Mouse (Mus musculus) megakaryocyte, embryonic 14.5 days (primary cell): ENCODE measurements around the gene Sdccag8. TPM values are rescaled to one million over a fixed set of nuclear protein-coding genes. Genes with fewer than 3 reads are reported as not detected.

Source experiments
- H3K27me3 ChIP-seq: replicated peaks from 2 replicates; pipeline ENCODE3; 2012; ENCODE audit warnings: inconsistent platforms
- H3K36me3 ChIP-seq: replicated peaks from 2 replicates; pipeline ENCODE3; 2012; ENCODE audit warnings: low read length, inconsistent platforms, mixed read lengths
- H3K4me1 ChIP-seq: 2 replicates; pipeline ENCODE4 v1.6.1; 2012; ENCODE audit warnings: inconsistent platforms
- H3K4me3 ChIP-seq: replicated peaks from 2 replicates; pipeline ENCODE3; 2012; ENCODE audit warnings: moderate library complexity, mild to moderate bottlenecking, inconsistent platforms
- H3K9me3 ChIP-seq: 2 replicates; pipeline ENCODE4 v1.6.1; 2012; ENCODE audit warnings: inconsistent platforms
- FLI1 ChIP-seq: IDR thresholded peaks from 2 replicates; pipeline ENCODE4 v1.6.1; 2012; ENCODE audit warnings: low read length, inconsistent platforms, mixed read lengths
- GATA1 ChIP-seq: IDR thresholded peaks from 3 replicates; pipeline ENCODE4 v1.6.1; 2012; ENCODE audit warnings: mixed read lengths, low read length, inconsistent platforms, borderline replicate concordance
- polyA plus RNA-seq: library from polyadenylated mRNA; stranded (reverse); fragments of >175 nt; gene quantifications from 2 replicates; pipeline ENCODE4 v1.2.3, GENCODE M21; 2012; ENCODE audit warnings: low replicate concordance; ENCODE audit not compliant: insufficient read depth

Sdccag8 gene
- polyA plus RNA-seq, 1 experiment: 3.0 TPM

- no peaks in the 10 kb centered on the region for H3K9me3 ChIP-seq
- TF ChIP-seq GATA1 (no peak), FLI1 (no peak)
- no peaks in the 10 kb centered on the region for H3K27me3 ChIP-seq
- H3K4me3 ChIP-seq: no peak overlapping the region
- H3K36me3 ChIP-seq: peaks cover 41% of the 10 kb centered on the region
- H3K4me1 ChIP-seq: peaks cover 8% of the 10 kb centered on the region; the same call in 1 of the 2 replicates
Observed at GRCm38 (mm10) chr1:176919486-176919885, 105.0 kb downstream of the Sdccag8 start.

DNA sequence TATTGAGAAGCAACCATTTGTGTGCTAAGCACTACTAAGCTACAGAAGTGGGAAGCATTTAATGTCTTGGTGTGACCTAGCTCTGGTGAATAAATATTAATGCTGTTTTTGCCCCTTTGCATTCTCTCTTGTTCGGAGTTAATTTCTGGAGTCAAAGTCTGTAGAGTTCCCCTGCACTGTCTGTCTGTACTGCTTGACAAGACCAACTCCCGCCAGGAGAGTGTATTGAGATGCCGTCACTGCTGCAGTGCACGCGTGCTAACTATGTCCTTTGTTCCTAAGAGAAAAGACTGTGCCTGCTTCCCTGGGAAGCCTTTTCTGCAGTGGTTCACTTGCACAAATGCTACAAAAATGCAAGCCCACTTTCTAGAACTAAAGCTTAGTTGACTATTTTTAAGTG, 108.4 kb downstream of the Sdccag8 start:
- TF ChIP-seq FLI1 (no peak), GATA1 (no peak)
- no peak overlapping the region for H3K4me3 ChIP-seq
- peaks cover 6% of the 10 kb centered on the region; the same call in 1 of the 2 replicates for H3K4me1 ChIP-seq
- H3K36me3 ChIP-seq: peaks cover 67% of the 10 kb centered on the region
- no peaks in the 10 kb centered on the region for H3K9me3 ChIP-seq
- H3K27me3 ChIP-seq: no peaks in the 10 kb centered on the region

- Histone ChIP-seq H3K4me1 (peaks cover 11% of the 10 kb centered on the region), H3K4me3 (no peak overlapping the region), H3K36me3 (peaks cover 72% of the 10 kb centered on the region), H3K27me3 (no peaks in the 10 kb centered on the region), H3K9me3 (no peaks in the 10 kb centered on the region)
- TF ChIP-seq GATA1 (no peak), FLI1 (no peak)
Observed at GRCm38 (mm10) chr1:176926009-176926408, 111.5 kb downstream of the Sdccag8 start.

DNA sequence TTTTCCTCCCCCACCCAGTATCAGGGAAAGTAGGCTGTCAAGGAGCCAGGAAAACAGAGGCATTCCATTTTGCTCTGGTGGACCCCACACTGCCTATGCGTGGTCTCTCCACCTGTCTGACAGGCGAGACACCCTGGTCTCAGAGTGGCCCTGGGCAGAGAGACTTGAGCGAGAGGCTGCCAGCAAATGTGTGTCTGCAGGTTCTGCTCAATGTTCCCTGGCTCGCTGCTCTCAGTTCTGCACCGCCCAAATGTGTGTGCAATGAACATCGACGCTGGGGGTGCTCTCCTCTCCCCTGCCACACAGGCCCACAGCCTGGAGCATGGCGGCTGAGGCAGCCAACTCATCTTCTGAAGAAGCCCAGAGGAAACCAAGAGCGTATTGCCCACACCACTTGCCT, 112.9 kb downstream of the Sdccag8 start:
- H3K27me3 ChIP-seq: no peaks in the 10 kb centered on the region
- TF ChIP-seq GATA1 (no peak), FLI1 (no peak)
- H3K36me3 ChIP-seq: peaks cover 72% of the 10 kb centered on the region
- H3K4me3 ChIP-seq: no peak overlapping the region
- peaks cover 11% of the 10 kb centered on the region for H3K4me1 ChIP-seq
- no peaks in the 10 kb centered on the region for H3K9me3 ChIP-seq

DNA sequence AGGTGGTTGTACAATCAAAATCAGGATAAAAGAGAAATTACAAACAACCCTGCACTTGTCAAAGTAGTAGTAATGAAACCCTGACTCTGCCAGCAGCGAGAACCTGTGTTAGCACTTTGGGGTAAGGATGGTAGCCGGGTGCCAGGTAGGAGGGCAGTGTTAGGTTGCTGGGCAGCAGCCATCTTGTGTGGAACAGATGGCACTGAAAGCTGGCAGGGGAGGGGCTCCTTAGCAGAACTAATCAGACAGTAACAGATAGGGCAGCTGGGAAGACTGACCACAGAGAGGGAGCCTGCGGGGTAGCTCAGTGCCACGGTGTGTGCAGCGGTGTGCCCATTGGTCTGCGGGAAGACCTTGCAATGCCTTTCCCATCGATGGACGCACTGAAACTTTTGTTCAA, 115.2 kb downstream of the Sdccag8 start:
- H3K4me3 ChIP-seq: no peak overlapping the region
- TF ChIP-seq FLI1 (no peak), GATA1 (no peak)
- no peaks in the 10 kb centered on the region for H3K9me3 ChIP-seq
- H3K36me3 ChIP-seq: peaks cover 69% of the 10 kb centered on the region
- H3K27me3 ChIP-seq: no peaks in the 10 kb centered on the region
- peaks cover 15% of the 10 kb centered on the region for H3K4me1 ChIP-seq

GRCm38 (mm10) chr1:176930574-176930973, 116.1 kb downstream of the Sdccag8 start:
- TF ChIP-seq GATA1 (no peak), FLI1 (no peak)
- Histone ChIP-seq H3K4me3 (no peak overlapping the region), H3K36me3 (peaks cover 68% of the 10 kb centered on the region), H3K27me3 (no peaks in the 10 kb centered on the region), H3K4me1 (peaks cover 15% of the 10 kb centered on the region), H3K9me3 (no peaks in the 10 kb centered on the region)

DNA sequence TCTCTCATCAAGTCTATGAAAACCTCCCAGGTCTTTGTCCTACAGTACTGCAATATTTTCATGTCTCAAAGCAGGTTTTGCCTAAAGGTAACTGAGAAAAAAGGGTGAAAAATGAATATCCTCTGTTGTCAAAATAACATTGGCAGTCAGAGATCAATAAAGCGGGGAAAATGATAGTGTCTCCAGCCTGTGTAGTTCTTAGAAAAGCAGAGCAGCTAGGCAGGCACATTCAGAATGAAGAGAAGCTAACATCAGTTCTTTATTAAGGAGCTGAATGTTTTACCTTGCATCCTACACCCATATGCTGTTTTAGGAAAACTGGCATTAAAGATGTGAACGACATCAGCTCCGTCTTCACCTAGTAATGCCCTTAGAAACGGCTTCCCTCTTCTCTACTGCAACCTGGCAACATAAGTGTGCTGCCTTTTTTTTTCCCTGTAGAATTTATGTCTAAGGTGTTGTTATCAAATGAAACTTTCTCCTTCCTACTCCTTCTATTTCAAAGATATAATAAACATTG, 116.6 kb downstream of the Sdccag8 start:
- H3K4me1 ChIP-seq: peaks cover 15% of the 10 kb centered on the region
- no peak overlapping the region for H3K4me3 ChIP-seq
- H3K9me3 ChIP-seq: no peaks in the 10 kb centered on the region
- no peak for TF ChIP-seq FLI1
- no peak for TF ChIP-seq GATA1
- no peaks in the 10 kb centered on the region for H3K27me3 ChIP-seq
- peaks cover 67% of the 10 kb centered on the region for H3K36me3 ChIP-seq

DNA sequence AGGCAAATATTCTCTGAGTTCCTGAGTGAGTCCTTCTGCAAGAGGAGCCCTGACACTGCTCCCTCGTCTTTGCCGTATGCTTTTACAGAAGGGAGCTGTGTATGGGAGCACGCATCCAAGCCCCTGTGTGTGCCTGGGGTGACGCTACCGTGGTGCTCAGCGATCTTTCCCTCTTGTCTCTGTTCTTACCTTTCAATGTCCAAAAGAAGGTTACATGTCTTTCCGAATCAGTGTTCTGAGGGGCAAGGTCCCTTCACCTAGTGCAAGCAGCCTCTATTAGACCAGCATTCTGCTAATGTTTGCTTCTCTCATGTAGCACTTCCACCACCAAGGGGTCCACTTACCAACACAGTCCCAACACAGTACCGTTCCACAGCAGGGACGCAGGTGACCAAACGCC, 117.1 kb downstream of the Sdccag8 start:
- no peak for TF ChIP-seq FLI1
- TF ChIP-seq GATA1: no peak
- H3K9me3 ChIP-seq: no peaks in the 10 kb centered on the region
- no peaks in the 10 kb centered on the region for H3K27me3 ChIP-seq
- H3K36me3 ChIP-seq: peaks cover 63% of the 10 kb centered on the region
- no peak overlapping the region for H3K4me3 ChIP-seq
- peaks cover 15% of the 10 kb centered on the region for H3K4me1 ChIP-seq

DNA sequence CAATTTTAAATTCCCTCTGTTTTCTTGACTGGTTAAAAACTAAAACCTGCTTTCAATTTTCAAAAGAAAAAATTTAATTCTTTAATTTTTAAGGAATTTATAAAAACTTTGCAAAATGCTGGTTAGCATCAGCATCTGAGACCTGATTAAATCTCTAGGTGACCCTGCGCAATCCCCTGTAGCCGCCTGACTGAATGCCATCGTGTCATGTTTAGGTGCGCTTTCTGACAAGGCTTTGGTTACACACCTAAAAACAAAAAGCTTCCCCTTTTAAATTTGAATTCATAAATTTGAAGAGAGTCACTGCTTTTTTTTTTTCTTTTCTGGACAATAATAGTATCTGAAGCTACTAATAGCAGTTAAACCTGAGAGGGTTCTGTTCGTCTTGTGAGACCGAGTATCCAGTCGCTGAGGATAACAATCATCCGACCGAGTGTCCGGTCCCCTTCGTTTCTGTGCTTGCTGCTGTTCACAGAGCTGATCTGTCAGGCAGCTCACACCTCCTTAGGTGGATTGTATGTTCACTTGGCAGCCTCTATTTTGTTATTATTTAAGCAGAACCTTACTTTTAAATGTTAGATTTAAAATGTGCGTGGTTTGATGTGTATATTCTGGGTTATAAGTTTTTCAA, 118.0 kb downstream of the Sdccag8 start:
- Histone ChIP-seq H3K4me3 (no peak overlapping the region), H3K27me3 (no peaks in the 10 kb centered on the region), H3K4me1 (peaks cover 11% of the 10 kb centered on the region), H3K9me3 (no peaks in the 10 kb centered on the region), H3K36me3 (peaks cover 58% of the 10 kb centered on the region)
- TF ChIP-seq GATA1 (no peak), FLI1 (no peak)

GRCm38 (mm10) chr1:176933319-176933718, 118.9 kb downstream of the Sdccag8 start:
- H3K9me3 ChIP-seq: no peaks in the 10 kb centered on the region
- peaks cover 9% of the 10 kb centered on the region for H3K4me1 ChIP-seq
- TF ChIP-seq GATA1 (no peak), FLI1 (no peak)
- H3K36me3 ChIP-seq: peaks cover 53% of the 10 kb centered on the region
- H3K4me3 ChIP-seq: no peak overlapping the region
- H3K27me3 ChIP-seq: no peaks in the 10 kb centered on the region

GRCm38 (mm10) chr1:176934043-176934762, 119.7 kb downstream of the Sdccag8 start:
- H3K4me3 ChIP-seq: no peak overlapping the region
- H3K4me1 ChIP-seq: peaks cover 9% of the 10 kb centered on the region
- no peaks in the 10 kb centered on the region for H3K27me3 ChIP-seq
- H3K36me3 ChIP-seq: peaks cover 56% of the 10 kb centered on the region
- H3K9me3 ChIP-seq: no peaks in the 10 kb centered on the region
- TF ChIP-seq GATA1 (no peak), FLI1 (no peak)
